Mouse (Mus musculus) spleen, postnatal 36 days (tissue): Measurements from ENCODE around the gene Zc3h12d.
"Not testable (repeated sequence)": the region's sequence is repeated elsewhere in the genome, so short reads cannot be mapped to it uniquely, and the experiment has no call there.

Source experiments
- DNase-seq, 2 experiments: peaks; one replicate each; pipeline ENCODE4 v3.0.0; 2022; ENCODE audit warnings: low spot score in 2 of 2, mixed read lengths in 1 of 2

Zc3h12d gene

GRCm38 (mm10) chr10:7870571-7871315, 38.5 kb downstream of the Zc3h12d start:
- no peak for DNase-seq

DNA sequence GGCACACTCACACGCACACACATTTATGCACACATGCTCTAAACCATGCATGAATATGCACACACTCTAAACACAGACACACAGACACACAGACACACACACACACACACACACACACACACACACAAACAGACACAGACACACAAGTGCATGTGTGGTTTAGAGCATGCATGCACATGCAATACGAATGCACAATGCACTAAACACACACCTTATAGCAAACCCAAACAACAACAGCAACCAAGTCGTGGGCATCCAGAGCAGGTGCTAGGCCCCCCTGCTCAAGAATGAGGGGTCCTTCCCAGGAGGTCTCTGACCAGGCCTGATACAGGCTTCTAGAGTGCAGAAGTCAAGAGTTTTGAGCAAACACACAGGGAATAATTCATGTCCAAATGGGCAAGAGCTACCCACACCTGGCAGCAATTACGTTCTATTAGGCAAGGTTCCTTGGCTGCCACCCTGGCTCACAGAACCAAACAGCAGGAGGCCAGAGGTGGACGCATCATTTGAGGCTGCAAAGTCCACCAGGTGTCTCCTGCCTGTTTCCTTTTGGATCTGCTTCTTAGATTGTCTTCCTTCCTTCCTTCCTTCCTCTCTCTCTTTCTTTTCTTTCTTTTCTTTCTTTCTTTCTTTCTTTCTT, 39.2 kb downstream of the Zc3h12d start:
- no peak for DNase-seq

DNA sequence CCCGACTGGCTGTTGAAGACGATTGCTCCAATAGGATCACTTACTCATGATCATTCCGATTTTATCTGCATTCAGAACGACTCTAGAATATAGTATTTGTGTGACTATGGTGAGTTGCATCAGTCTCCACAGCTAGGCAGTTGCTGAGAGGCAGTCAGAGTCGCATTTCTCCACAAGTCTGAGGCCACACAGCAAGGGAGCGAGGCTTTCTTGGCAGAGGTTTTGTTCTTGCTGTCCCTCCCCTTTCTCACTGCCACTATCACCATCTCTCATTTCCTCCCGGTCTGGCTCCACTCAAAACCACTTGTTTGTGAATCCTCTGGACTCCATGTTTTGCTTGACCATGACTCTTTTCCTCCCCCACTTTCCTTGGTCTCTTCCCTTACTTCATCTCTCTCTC, 41.9 kb downstream of the Zc3h12d start:
- no peak for DNase-seq

DNA sequence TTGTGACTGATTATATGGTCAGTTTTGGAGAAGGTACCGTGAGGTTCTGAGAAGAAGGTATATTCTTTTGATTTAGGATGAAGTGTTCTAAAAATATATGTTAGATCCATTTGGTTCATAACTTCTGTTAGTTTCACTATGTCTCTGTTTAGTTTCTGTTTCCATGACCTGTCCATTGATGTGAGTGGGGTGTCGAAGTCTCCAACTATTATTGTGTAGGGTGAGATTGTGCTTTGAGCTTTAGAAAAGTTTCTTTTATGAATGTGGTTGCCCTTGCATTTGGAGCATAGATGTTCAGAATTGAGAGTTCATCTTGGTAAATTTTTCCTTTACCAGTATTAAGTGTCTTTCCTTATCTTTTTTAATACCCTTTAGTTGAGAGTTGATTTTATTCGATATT, 48.0 kb downstream of the Zc3h12d start:
- DNase-seq: not testable (repeated sequence)

- no peak for DNase-seq
Measured at GRCm38 (mm10) chr10:7881971-7882370, 49.7 kb downstream of the Zc3h12d start.

- peak; percentile 54 to 58 for DNase-seq
Measured at GRCm38 (mm10) chr10:7883524-7883923, 51.3 kb downstream of the Zc3h12d start.

GRCm38 (mm10) chr10:7888256-7888868, 56.1 kb downstream of the Zc3h12d start:
- no peak for DNase-seq

DNA sequence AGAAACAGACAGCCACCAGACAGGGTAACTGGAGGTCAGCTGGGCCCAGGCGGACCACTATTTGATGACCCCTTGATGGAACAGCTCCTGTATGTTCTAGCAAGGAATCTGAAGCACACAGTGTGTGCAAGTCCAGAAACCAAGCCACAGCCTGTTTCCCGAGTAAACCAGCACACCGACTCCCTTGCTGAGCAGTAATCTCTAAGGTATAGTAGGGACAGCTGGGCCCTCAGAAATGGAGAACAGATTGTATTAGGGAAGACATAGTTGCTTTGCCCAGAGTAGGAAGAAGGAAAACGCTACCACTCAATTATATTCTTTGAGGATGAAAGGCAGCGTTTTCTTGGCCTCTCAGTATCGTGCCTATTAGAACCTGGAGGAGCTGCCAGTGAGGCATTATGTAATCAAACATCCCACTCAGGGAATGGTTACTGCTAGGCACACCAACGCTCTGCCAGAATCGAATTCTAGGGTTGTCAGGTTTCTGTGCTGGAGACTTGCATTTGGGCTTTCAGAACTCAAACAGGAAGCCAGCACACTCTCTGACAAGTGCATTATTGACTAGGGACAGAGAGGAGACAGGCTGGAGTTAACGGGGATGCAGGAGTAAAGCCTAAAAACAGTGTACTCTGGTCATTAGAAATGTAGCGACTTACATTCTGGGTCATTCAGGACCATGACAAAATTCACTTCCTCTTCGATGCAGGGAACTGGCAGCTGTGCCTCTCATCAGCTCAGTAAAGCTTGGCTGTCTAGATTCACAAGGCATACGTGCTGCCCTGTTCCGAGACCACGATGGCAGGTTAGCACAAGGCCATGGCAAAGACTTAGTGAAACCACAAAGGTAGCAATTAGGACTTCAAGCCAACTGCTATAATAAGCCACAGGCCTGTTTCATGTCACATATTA, 68.7 kb downstream of the Zc3h12d start:
- no peak for DNase-seq

GRCm38 (mm10) chr10:7904157-7904556, 71.9 kb downstream of the Zc3h12d start:
- no peak for DNase-seq

DNA sequence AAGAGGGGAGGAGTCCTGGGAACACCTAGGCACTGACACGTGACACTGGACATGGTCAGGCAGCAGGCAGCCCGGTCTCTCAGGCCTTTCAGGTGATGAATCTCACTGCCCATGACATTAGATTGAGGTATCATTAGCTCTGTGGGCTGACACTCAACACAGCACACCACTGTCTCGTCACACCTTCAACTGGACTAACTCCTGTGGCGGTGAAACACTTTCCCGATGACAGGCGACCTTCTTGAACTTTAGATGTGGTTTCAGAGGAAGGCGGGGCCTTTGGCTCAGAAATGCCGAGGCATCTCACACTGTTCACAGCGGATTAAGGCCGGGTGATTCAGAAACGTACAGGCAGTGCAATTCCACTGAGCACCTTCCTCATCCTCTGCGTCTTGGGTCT, 74.9 kb downstream of the Zc3h12d start:
- DNase-seq: no peak

DNA sequence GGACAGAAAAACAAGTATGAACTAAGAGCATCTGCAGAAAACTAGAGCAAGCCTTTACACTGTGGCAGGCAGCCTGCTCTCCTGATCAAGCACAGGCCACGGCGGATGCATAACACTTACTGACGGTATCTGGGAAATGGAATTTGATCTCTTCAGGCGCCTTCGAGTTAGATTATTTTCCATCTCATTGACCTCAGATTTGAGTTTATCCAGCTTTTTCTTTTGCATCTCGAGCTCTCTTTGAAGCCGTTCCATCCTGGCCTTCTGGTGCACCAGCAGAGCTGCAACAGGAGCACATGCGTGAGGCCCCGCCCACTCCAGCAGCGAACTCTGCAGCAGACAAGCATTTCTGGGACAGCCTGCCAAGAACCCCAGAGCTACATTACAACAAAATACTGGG, 79.0 kb downstream of the Zc3h12d start:
- no peak for DNase-seq
